Mouse (Mus musculus) megakaryocyte, adult 5-6 weeks (primary cell): ENCODE results near the gene Macf1. TPM values are rescaled to one million over a fixed set of nuclear protein-coding genes. Genes with fewer than 3 reads are reported as not detected.

Experiments used
- ATAC-seq: 2 replicates; pipeline ENCODE4 v1.8.0; 2016; ENCODE audit warnings: mild to moderate bottlenecking, inconsistent platforms; ENCODE audit not compliant: poor library complexity, severe bottlenecking
- total RNA-seq, 2 experiments: library from RNA; stranded (forward) in 1 of 2; stranded (reverse) in 1 of 2; fragments of 153-499, 151-499 nt in 1 of 2; fragments of 221-1000, 200-1000 nt in 1 of 2; gene quantifications; 2 replicates each; pipeline versions ENCODE4 v1.2.3 to v1.2.4; 2015 to 2017

Gene Macf1
- 130 and 137 TPM in 2 replicates for total RNA-seq (2015)
- total RNA-seq (2017) = 192 and 219 TPM in 2 replicates

DNA sequence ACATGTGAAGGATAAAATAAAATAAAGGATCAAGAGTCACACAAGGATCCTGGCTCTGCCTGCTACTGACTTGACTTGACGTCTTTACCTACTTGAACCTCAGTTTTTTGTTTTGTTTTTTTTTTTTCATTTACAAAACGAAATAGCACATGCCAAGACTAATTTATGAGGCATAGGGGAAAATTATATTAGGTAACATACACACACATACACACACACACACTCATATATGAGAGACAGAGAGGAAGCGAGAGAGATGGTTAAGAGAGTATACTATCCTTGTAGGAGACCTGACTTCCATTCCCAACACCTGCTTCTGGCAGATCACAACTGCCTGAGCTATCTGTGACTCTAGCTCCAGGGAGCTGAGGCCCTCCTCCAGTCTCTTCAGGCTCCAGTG lies at the start of gene Macf1:
Macf1 (minus strand) TSS at position 101 of the 400 bp plus-strand sequence.
- no peak for ATAC-seq

DNA sequence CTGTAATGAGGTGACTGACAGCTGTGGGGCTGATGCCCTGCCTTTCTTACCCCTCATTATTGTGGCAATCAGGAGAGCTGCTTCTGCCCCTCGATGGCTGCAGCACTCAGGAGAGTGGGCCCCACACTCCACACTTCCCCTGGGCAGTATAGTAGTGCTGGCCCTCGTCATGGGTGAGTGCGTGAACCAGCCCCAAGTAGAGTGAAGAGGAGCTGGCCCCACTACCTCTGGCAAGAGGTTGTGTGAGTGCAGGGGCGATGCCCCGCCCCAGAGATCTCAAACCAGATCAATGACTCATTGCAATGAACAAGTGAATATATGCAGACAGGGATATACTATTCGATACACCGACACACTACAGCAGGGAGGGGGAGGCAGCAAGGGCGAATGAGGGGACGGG lies 49.4 kb upstream of the Macf1 start:
- no peak for ATAC-seq

- no peak for ATAC-seq
These were observed 48.8 kb upstream of the Macf1 start for GRCm38 (mm10) chr4:123732921-123733320.

DNA sequence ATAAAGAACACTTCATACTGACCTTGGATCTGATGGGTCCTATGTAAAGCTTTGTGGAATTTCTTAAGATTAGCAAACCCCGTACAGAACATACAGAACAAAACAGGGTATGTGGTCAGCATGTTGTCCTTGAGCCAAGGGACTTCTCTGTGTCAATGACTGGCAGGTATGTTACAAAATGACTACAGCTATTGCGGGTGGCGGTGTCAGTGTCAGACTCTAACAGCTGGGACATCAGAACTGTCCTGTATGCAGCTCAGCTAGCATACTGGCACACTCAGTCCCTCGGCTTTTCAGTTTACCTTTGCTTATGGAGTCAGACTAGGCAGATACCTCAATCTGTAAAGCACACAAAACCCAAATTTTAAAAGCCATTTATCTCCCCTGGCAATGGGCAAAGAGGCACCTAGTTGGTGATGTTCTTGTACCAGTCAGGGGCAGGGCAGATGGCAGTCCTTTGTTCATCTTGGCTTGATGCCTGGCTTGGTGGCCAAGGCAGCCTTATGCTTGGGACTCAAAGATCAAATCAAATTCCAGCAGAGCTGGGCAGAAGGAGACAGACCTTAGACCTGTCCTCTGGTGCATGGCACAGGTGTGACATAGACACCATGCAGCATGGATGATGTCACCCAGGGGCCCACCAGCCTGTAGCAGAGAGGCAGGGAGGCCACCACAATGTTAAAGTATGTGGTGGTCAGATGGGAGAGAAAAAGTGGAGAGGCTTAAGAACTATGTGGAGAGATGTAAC lies 48.2 kb upstream of the Macf1 start:
- ATAC-seq = no peak

DNA sequence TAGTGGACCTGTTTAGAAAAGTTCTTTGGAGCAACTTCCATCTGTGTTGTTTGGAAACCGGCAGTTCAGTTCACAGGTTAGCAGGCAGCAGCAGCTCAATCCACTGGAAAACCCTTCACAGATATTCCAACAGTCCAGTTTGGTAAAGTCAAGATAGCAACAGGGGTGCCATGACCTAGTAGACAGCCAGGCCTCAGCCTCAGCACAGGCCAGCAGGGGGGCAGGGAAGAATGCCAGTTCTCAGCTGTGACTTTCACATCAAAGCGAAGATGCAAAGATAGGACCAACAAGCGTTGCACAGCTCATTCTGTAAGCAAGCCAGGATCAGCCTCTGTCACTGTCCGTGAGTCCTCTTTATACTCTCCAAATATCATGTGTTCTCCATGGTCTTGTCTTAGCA lies 37.6 kb upstream of the Macf1 start:
- no peak for ATAC-seq

GRCm38 (mm10) chr4:123718434-123718780 lies 34.2 kb upstream of the Macf1 start:
- ATAC-seq = no peak

- ATAC-seq = peak; percentile 95
These were observed 33.6 kb upstream of the Macf1 start, which contains the start of gene Ndufs5 for GRCm38 (mm10) chr4:123717574-123718433. Gene Ndufs5 (minus strand): TSS chr4:123718202.

- no peak for ATAC-seq
These were observed 28.3 kb upstream of the Macf1 start for GRCm38 (mm10) chr4:123712431-123712830.

DNA sequence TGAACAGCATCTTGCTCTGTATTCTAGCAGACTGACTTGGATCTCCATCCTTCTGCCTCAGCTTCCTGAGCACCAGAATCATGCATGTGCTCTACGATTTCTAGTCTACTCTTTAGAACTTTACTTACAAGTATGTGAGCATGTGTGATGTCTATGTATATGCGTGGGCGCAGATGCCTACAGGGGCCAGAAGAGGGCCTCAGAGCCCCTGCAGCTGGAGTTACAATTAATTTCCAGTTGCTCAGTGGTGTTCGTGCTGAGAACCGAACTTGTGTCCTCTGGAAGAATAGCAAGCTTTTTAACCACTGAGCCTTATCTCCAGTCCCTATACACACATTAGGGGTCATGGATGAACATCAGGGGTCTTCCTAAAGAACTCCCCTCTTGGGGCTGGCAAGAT lies 23.2 kb upstream of the Macf1 start:
- no peak for ATAC-seq

- no peak for ATAC-seq
These were observed 21.2 kb upstream of the Macf1 start for GRCm38 (mm10) chr4:123705340-123705739.

DNA sequence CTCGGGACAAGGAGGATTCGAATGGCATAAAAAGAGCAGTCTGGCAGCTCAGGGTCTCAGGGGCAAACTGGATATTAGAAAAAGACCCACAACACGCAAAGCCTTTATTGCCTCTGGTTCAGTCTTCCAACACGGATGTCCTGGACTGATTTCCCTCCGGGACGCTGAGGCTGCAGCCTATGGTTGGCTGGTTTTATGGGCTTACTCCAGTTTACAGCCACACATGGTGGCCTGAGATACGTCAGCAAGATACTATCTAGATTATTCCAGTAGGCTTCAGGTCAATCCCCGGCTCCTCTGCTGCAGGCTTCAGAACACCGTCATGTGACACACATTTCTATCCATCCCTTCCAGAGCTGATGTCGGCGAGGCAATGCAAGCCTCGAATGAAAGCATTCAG lies 9.2 kb upstream of the Macf1 start:
- ATAC-seq = no peak

DNA sequence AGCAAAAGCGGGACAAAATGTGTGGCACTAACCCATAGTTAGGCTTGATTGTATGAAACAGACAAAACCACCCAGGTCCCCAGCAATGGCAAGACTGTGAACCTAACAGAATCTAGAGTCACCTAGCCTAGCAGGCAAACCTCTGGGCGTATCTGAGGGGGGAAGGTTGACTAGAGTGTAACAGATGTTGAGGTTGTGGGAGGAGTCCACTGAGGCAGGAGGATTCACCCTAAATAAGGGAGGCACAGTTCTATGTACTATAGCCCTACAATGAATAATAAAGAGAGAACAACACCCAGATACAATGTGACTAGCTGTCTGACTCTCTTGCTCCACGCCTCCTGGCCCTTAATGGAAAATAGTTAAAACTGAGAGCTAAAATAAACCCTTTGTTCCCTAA lies 7.9 kb upstream of the Macf1 start:
- ATAC-seq = no peak

GRCm38 (mm10) chr4:123690311-123690710 lies 6.2 kb upstream of the Macf1 start:
- ATAC-seq = no peak

- peak; percentile 28; the same call in 1 of the 2 replicates for ATAC-seq
These were observed 3.0 kb upstream of the Macf1 start for GRCm38 (mm10) chr4:123687025-123687781.

GRCm38 (mm10) chr4:123686368-123687024 lies 2.3 kb upstream of the Macf1 start:
- ATAC-seq = no peak

DNA sequence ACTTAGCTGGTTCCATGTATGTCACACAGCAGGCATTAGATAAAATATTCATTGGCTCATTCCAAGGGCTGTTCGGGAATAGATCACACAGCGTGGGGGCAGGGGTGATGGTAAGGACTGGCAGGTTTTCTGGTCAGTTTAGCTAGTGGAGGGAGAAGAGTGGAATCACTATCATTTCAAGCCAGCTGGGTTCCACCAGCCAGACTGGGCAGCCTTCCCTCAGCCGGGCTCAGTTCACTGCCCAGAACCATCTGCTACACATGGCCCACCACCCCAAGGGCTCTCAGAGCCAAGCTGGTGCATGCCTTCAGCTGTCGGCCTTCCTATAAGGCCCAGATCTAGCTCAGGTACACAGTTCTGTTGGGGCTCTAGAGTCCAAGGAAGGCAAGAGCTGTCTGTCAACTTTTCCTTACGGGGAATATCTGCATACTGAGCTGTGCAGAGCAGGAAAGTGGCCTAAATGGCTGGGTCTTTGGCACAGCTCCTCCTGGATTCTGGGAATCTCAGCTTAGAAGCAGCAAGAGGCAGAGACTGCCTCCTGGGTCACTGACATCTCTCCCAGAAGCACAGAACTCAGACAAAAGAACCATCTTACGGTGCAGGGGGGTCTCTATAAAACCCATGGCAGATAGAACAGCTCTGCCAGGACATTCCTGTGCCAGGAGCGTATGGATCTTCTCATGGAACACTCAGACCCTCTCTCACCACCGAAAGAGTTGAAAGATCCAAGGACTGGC lies 1.5 kb upstream of the Macf1 start:
- no peak for ATAC-seq

GRCm38 (mm10) chr4:123685046-123685445 lies 886 bp upstream of the Macf1 start:
- ATAC-seq = no peak

GRCm38 (mm10) chr4:123682291-123682690 lies 1.9 kb downstream of the Macf1 start:
- no peak for ATAC-seq

- no peak for ATAC-seq
These were observed 3.2 kb downstream of the Macf1 start for GRCm38 (mm10) chr4:123680962-123681361.
